Mouse (Mus musculus) cortical plate, adult 2 months (tissue): Measurements from ENCODE around the gene Trmt112. TPM values are rescaled to one million over a fixed set of nuclear protein-coding genes. Genes with fewer than 3 reads are reported as not detected.
A peak's percentile ranks its signal among the peaks of the same experiment; 100 is the strongest.

Experiments used
- H3K27ac ChIP-seq: fragments of 200-500 bp; 2 replicates; pipeline ENCODE4 v1.5.1; 2012; ENCODE audit warnings: low read length, control low read depth, inconsistent platforms; ENCODE audit not compliant: insufficient read depth
- H3K4me1 ChIP-seq: fragments of 200-500 bp; 2 replicates; pipeline ENCODE4 v1.6.1; 2011; ENCODE audit warnings: low read length; ENCODE audit not compliant: control insufficient read depth, insufficient read depth
- H3K4me3 ChIP-seq: fragments of 200-500 bp; 2 replicates; pipeline ENCODE4 v1.5.1; 2011; ENCODE audit warnings: mild to moderate bottlenecking, low read length, control low read depth; ENCODE audit not compliant: insufficient read depth
- CTCF ChIP-seq: fragments of 200-500 bp; IDR thresholded peaks from 2 replicates; pipeline ENCODE4 v1.5.1; 2011; ENCODE audit warnings: mild to moderate bottlenecking, control low read depth, low read length; ENCODE audit not compliant: insufficient read depth; ENCODE audit errors: extremely low read depth
- POLR2A ChIP-seq: fragments of 200-500 bp; IDR thresholded peaks from 2 replicates; pipeline ENCODE4 v1.6.1; 2011; ENCODE audit warnings: mild to moderate bottlenecking, low read length, control low read depth; ENCODE audit not compliant: insufficient read depth; ENCODE audit errors: extremely low read depth
- polyA plus RNA-seq: library from polyadenylated mRNA; depleted of rRNA; stranded (reverse); fragments of >200 nt; gene quantifications from 2 replicates; pipeline ENCODE4 v1.2.3, GENCODE M21; 2012; rRNA removed

The Trmt112 gene
- polyA plus RNA-seq: 95.8 and 96.5 TPM in 2 replicates

- Histone ChIP-seq H3K27ac (peak within 1 kb of the TSS; percentile 83), H3K4me1 (no peaks in the 10 kb centered on the region; the same call in 1 of the 2 replicates), H3K4me3 (peak within 1 kb of the TSS; percentile 56)
- no peak for TF ChIP-seq CTCF
- TF ChIP-seq POLR2A: peak; percentile 71; the same call in 1 of the 2 replicates
Observed at GRCm38 (mm10) chr19:6909507-6910289, at the start of gene Trmt112, which contains the start of gene Prdx5. Gene Trmt112 (plus strand): TSS chr19:6909698. Gene Prdx5 (minus strand): TSS chr19:6910106.

GRCm38 (mm10) chr19:6859971-6860370 is 49.5 kb upstream of the Trmt112 start:
- Histone ChIP-seq H3K4me3 (no peak overlapping the region), H3K27ac (no peak overlapping the region), H3K4me1 (no peaks in the 10 kb centered on the region)
- TF ChIP-seq POLR2A: no peak
- no peak for TF ChIP-seq CTCF

- H3K4me3 ChIP-seq: no peak overlapping the region
- H3K27ac ChIP-seq: no peak overlapping the region
- no peak for TF ChIP-seq POLR2A
- TF ChIP-seq CTCF: no peak
- no peaks in the 10 kb centered on the region for H3K4me1 ChIP-seq
Observed at GRCm38 (mm10) chr19:6860706-6861105, 48.8 kb upstream of the Trmt112 start.

GRCm38 (mm10) chr19:6861451-6861850 is 48.0 kb upstream of the Trmt112 start:
- TF ChIP-seq POLR2A: no peak
- TF ChIP-seq CTCF: no peak
- Histone ChIP-seq H3K4me1 (no peaks in the 10 kb centered on the region), H3K27ac (no peak overlapping the region), H3K4me3 (no peak overlapping the region)

- H3K27ac ChIP-seq: no peak overlapping the region
- no peak for TF ChIP-seq CTCF
- no peak for TF ChIP-seq POLR2A
- no peaks in the 10 kb centered on the region for H3K4me1 ChIP-seq
- H3K4me3 ChIP-seq: no peak overlapping the region
Observed at GRCm38 (mm10) chr19:6869355-6869754, 40.1 kb upstream of the Trmt112 start.

- TF ChIP-seq CTCF: peak; percentile 45; the same call in 1 of the 2 replicates
- no peak for TF ChIP-seq POLR2A
- H3K4me3 ChIP-seq: no peak overlapping the region
- H3K27ac ChIP-seq: no peak overlapping the region
- H3K4me1 ChIP-seq: no peaks in the 10 kb centered on the region
Observed at GRCm38 (mm10) chr19:6871574-6872271, 37.8 kb upstream of the Trmt112 start.

- Histone ChIP-seq H3K4me3 (no peak overlapping the region), H3K27ac (no peak overlapping the region), H3K4me1 (no peaks in the 10 kb centered on the region)
- no peak for TF ChIP-seq CTCF
- TF ChIP-seq POLR2A: no peak
Observed at GRCm38 (mm10) chr19:6872701-6873100, 36.8 kb upstream of the Trmt112 start.

- TF ChIP-seq CTCF: no peak
- TF ChIP-seq POLR2A: no peak
- Histone ChIP-seq H3K4me1 (no peaks in the 10 kb centered on the region), H3K4me3 (no peak overlapping the region), H3K27ac (no peak overlapping the region)
Observed at GRCm38 (mm10) chr19:6874257-6874656, 35.2 kb upstream of the Trmt112 start.

GRCm38 (mm10) chr19:6875834-6876233 is 33.7 kb upstream of the Trmt112 start:
- Histone ChIP-seq H3K4me3 (no peak overlapping the region), H3K27ac (no peak overlapping the region), H3K4me1 (no peaks in the 10 kb centered on the region)
- TF ChIP-seq CTCF (no peak), POLR2A (no peak)
